Mouse (Mus musculus) effector memory CD4-positive, alpha-beta T cell, adult 5 months (primary cell): ENCODE data around the gene Chat. TPM values are rescaled to one million over a fixed set of nuclear protein-coding genes. Genes with fewer than 3 reads are reported as not detected.

Source experiments
- polyA plus RNA-seq: library from polyadenylated mRNA; unstranded; fragments of 100-300 nt; shearing (Covaris generic); gene quantifications from one replicate; pipeline ENCODE4 v1.2.1, GENCODE M21; 2017

Chat gene
- polyA plus RNA-seq = 0.26 TPM

GRCm38 (mm10) chr14:32465889-32466288 is at the start of gene Chat:
Chat (minus strand) TSS chr14:32465989.

GRCm38 (mm10) chr14:32513336-32514032 is 47.7 kb upstream of the Chat start, which contains the start of gene Ercc6:
Ercc6 (plus strand) TSS chr14:32513521.

GRCm38 (mm10) chr14:32464601-32465505 is 936 bp downstream of the Chat start, which contains the start of gene Slc18a3:
Slc18a3 (minus strand) TSS chr14:32464850.

GRCm38 (mm10) chr14:32388196-32388595 is 77.6 kb downstream of the Chat start, which contains the start of gene 1700024G13Rik:
1700024G13Rik (minus strand) TSS chr14:32388391.

Other genes with a start within 250 kb of the Chat start
- gene Ogdhl, start 144.0 kb downstream of the Chat start, polyA plus RNA-seq = 0.37 TPM
- not detected for gene 1700024G13Rik, start 77.6 kb downstream of the Chat start, polyA plus RNA-seq
- not detected for gene Slc18a3, start 1.1 kb downstream of the Chat start, polyA plus RNA-seq
- gene Ercc6, start 47.5 kb upstream of the Chat start, polyA plus RNA-seq = 42.8 TPM
- gene Prrxl1, start 133.4 kb upstream of the Chat start, polyA plus RNA-seq = not detected
- gene 3425401B19Rik, start 219.3 kb upstream of the Chat start, polyA plus RNA-seq = 0.06 TPM